Mouse (Mus musculus): ENCODE results near the gene Cxcl10. TPM values are rescaled to one million over a fixed set of nuclear protein-coding genes. Genes with fewer than 3 reads are reported as not detected.
A peak's percentile ranks its signal among the peaks of the same experiment; 100 is the strongest.

Cxcl10 gene
- polyA plus RNA-seq, 1 experiment from 2014 or later, result 0.16 TPM

GRCm38 (mm10) chr5:92372605-92373004 lies 23.9 kb upstream of the Cxcl10 start:
- no peak overlapping the region for H3K4me2 ChIP-seq (ENCODE audit: low read length)
- no peak overlapping the region for H3K27ac ChIP-seq (ENCODE audit: low read length)
- ATAC-seq, result no peak
- H3K4me3 ChIP-seq (ENCODE audit: low read depth, low read length), result no peak overlapping the region
- H3K27me3 ChIP-seq (ENCODE audit: control insufficient read depth, insufficient read depth, low read depth, low read length), result no peaks in the 10 kb centered on the region
- H3K9ac ChIP-seq (ENCODE audit: low read depth, low read length), result no peak overlapping the region
- H3K9me3 ChIP-seq (replicated peaks; ENCODE audit: control insufficient read depth, low read length, poor library complexity, severe bottlenecking), result no peaks in the 10 kb centered on the region
- H3K36me3 ChIP-seq (ENCODE audit: control insufficient read depth, insufficient read depth, low read length), result no peaks in the 10 kb centered on the region
- WGBS, result 79% methylated on average over 2 of the region's 2 CpGs
- H3K4me1 ChIP-seq (ENCODE audit: control insufficient read depth, insufficient read depth, low read length), result no peaks in the 10 kb centered on the region

- H3K4me2 ChIP-seq (ENCODE audit: low read length), result no peak overlapping the region
- no peaks in the 10 kb centered on the region for H3K27me3 ChIP-seq (ENCODE audit: control insufficient read depth, insufficient read depth, low read depth, low read length)
- 70% methylated on average over 14 of the region's 14 CpGs for WGBS
- no peaks in the 10 kb centered on the region for H3K36me3 ChIP-seq (ENCODE audit: control insufficient read depth, insufficient read depth, low read length)
- no peaks in the 10 kb centered on the region for H3K4me1 ChIP-seq (ENCODE audit: control insufficient read depth, insufficient read depth, low read length)
- no peak overlapping the region for H3K4me3 ChIP-seq (ENCODE audit: low read depth, low read length)
- H3K9ac ChIP-seq (ENCODE audit: low read depth, low read length), result no peak overlapping the region
- ATAC-seq, result no peak
- H3K9me3 ChIP-seq (replicated peaks; ENCODE audit: control insufficient read depth, low read length, poor library complexity, severe bottlenecking), result no peaks in the 10 kb centered on the region
- H3K27ac ChIP-seq (ENCODE audit: low read length), result no peak overlapping the region
These were observed 22.8 kb upstream of the Cxcl10 start for GRCm38 (mm10) chr5:92371361-92371976.

GRCm38 (mm10) chr5:92370891-92371290 lies 22.2 kb upstream of the Cxcl10 start:
- no peak overlapping the region for H3K27ac ChIP-seq (ENCODE audit: low read length)
- no peaks in the 10 kb centered on the region for H3K27me3 ChIP-seq (ENCODE audit: control insufficient read depth, insufficient read depth, low read depth, low read length)
- H3K9ac ChIP-seq (ENCODE audit: low read depth, low read length), result no peak overlapping the region
- H3K4me3 ChIP-seq (ENCODE audit: low read depth, low read length), result no peak overlapping the region
- WGBS, result 78% methylated on average over 6 of the region's 6 CpGs
- no peak overlapping the region for H3K4me2 ChIP-seq (ENCODE audit: low read length)
- H3K9me3 ChIP-seq (replicated peaks; ENCODE audit: control insufficient read depth, low read length, poor library complexity, severe bottlenecking), result no peaks in the 10 kb centered on the region
- H3K36me3 ChIP-seq (ENCODE audit: control insufficient read depth, insufficient read depth, low read length), result no peaks in the 10 kb centered on the region
- ATAC-seq, result no peak
- H3K4me1 ChIP-seq (ENCODE audit: control insufficient read depth, insufficient read depth, low read length), result no peaks in the 10 kb centered on the region

GRCm38 (mm10) chr5:92370392-92370791 lies 21.7 kb upstream of the Cxcl10 start:
- Histone ChIP-seq H3K27me3 (ENCODE audit: control insufficient read depth, insufficient read depth, low read depth, low read length) (no peaks in the 10 kb centered on the region), H3K4me2 (ENCODE audit: low read length) (no peak overlapping the region), H3K9me3 (replicated peaks; ENCODE audit: control insufficient read depth, low read length, poor library complexity, severe bottlenecking) (no peaks in the 10 kb centered on the region), H3K4me1 (ENCODE audit: control insufficient read depth, insufficient read depth, low read length) (no peaks in the 10 kb centered on the region), H3K27ac (ENCODE audit: low read length) (no peak overlapping the region), H3K36me3 (ENCODE audit: control insufficient read depth, insufficient read depth, low read length) (no peaks in the 10 kb centered on the region), H3K9ac (ENCODE audit: low read depth, low read length) (no peak overlapping the region), H3K4me3 (ENCODE audit: low read depth, low read length) (no peak overlapping the region)
- WGBS, result 85% methylated on average over 6 of the region's 6 CpGs
- ATAC-seq, result no peak

- Histone ChIP-seq H3K9ac (ENCODE audit: low read depth, low read length) (no peak overlapping the region), H3K36me3 (ENCODE audit: control insufficient read depth, insufficient read depth, low read length) (no peaks in the 10 kb centered on the region), H3K4me1 (ENCODE audit: control insufficient read depth, insufficient read depth, low read length) (no peaks in the 10 kb centered on the region), H3K27me3 (ENCODE audit: control insufficient read depth, insufficient read depth, low read depth, low read length) (no peaks in the 10 kb centered on the region), H3K4me3 (ENCODE audit: low read depth, low read length) (no peak overlapping the region), H3K9me3 (replicated peaks; ENCODE audit: control insufficient read depth, low read length, poor library complexity, severe bottlenecking) (no peaks in the 10 kb centered on the region), H3K4me2 (ENCODE audit: low read length) (no peak overlapping the region), H3K27ac (ENCODE audit: low read length) (no peak overlapping the region)
- WGBS, result 66% methylated on average over 13 of the region's 13 CpGs
- ATAC-seq, result peak; percentile 78; the same call in 1 of the 2 replicates
These were observed 20.7 kb upstream of the Cxcl10 start for GRCm38 (mm10) chr5:92369151-92369994.

- H3K4me1 ChIP-seq (ENCODE audit: control insufficient read depth, insufficient read depth, low read length), result no peaks in the 10 kb centered on the region
- no peak overlapping the region for H3K9ac ChIP-seq (ENCODE audit: low read depth, low read length)
- no peak overlapping the region for H3K27ac ChIP-seq (ENCODE audit: low read length)
- WGBS, result 79% methylated on average over 10 of the region's 10 CpGs
- no peaks in the 10 kb centered on the region for H3K27me3 ChIP-seq (ENCODE audit: control insufficient read depth, insufficient read depth, low read depth, low read length)
- ATAC-seq, result no peak
- H3K36me3 ChIP-seq (ENCODE audit: control insufficient read depth, insufficient read depth, low read length), result no peaks in the 10 kb centered on the region
- H3K9me3 ChIP-seq (replicated peaks; ENCODE audit: control insufficient read depth, low read length, poor library complexity, severe bottlenecking), result no peaks in the 10 kb centered on the region
- H3K4me2 ChIP-seq (ENCODE audit: low read length), result no peak overlapping the region
- no peak overlapping the region for H3K4me3 ChIP-seq (ENCODE audit: low read depth, low read length)
These were observed 19.7 kb upstream of the Cxcl10 start for GRCm38 (mm10) chr5:92368392-92368791.

- H3K4me2 ChIP-seq (ENCODE audit: low read length), result no peak overlapping the region
- no peak overlapping the region for H3K4me3 ChIP-seq (ENCODE audit: low read depth, low read length)
- H3K36me3 ChIP-seq (ENCODE audit: control insufficient read depth, insufficient read depth, low read length), result no peaks in the 10 kb centered on the region
- H3K9me3 ChIP-seq (replicated peaks; ENCODE audit: control insufficient read depth, low read length, poor library complexity, severe bottlenecking), result no peaks in the 10 kb centered on the region
- ATAC-seq, result no peak
- H3K9ac ChIP-seq (ENCODE audit: low read depth, low read length), result no peak overlapping the region
- no peak overlapping the region for H3K27ac ChIP-seq (ENCODE audit: low read length)
- H3K27me3 ChIP-seq (ENCODE audit: control insufficient read depth, insufficient read depth, low read depth, low read length), result no peaks in the 10 kb centered on the region
- WGBS, result 82% methylated on average over 6 of the region's 6 CpGs
- no peaks in the 10 kb centered on the region for H3K4me1 ChIP-seq (ENCODE audit: control insufficient read depth, insufficient read depth, low read length)
These were observed 17.9 kb upstream of the Cxcl10 start for GRCm38 (mm10) chr5:92366565-92366964.

GRCm38 (mm10) chr5:92365146-92365705 lies 16.5 kb upstream of the Cxcl10 start:
- Histone ChIP-seq H3K9ac (ENCODE audit: low read depth, low read length) (no peak overlapping the region), H3K36me3 (ENCODE audit: control insufficient read depth, insufficient read depth, low read length) (no peaks in the 10 kb centered on the region), H3K4me2 (ENCODE audit: low read length) (no peak overlapping the region), H3K27ac (ENCODE audit: low read length) (no peak overlapping the region), H3K4me3 (ENCODE audit: low read depth, low read length) (no peak overlapping the region), H3K9me3 (replicated peaks; ENCODE audit: control insufficient read depth, low read length, poor library complexity, severe bottlenecking) (no peaks in the 10 kb centered on the region), H3K27me3 (ENCODE audit: control insufficient read depth, insufficient read depth, low read depth, low read length) (no peaks in the 10 kb centered on the region), H3K4me1 (ENCODE audit: control insufficient read depth, insufficient read depth, low read length) (no peaks in the 10 kb centered on the region)
- WGBS, result 76% methylated on average over 11 of the region's 11 CpGs
- ATAC-seq, result no peak

GRCm38 (mm10) chr5:92364011-92364410 lies 15.3 kb upstream of the Cxcl10 start:
- Histone ChIP-seq H3K36me3 (ENCODE audit: control insufficient read depth, insufficient read depth, low read length) (no peaks in the 10 kb centered on the region), H3K9ac (ENCODE audit: low read depth, low read length) (no peak overlapping the region), H3K4me2 (ENCODE audit: low read length) (no peak overlapping the region), H3K9me3 (replicated peaks; ENCODE audit: control insufficient read depth, low read length, poor library complexity, severe bottlenecking) (no peaks in the 10 kb centered on the region), H3K4me3 (ENCODE audit: low read depth, low read length) (no peak overlapping the region), H3K4me1 (ENCODE audit: control insufficient read depth, insufficient read depth, low read length) (no peaks in the 10 kb centered on the region), H3K27me3 (ENCODE audit: control insufficient read depth, insufficient read depth, low read depth, low read length) (no peaks in the 10 kb centered on the region), H3K27ac (ENCODE audit: low read length) (no peak overlapping the region)
- 90% methylated on average over 5 of the region's 5 CpGs for WGBS
- no peak for ATAC-seq

Measured in midbrain, embryonic 16.5 days (tissue).